Mouse (Mus musculus) bone marrow macrophage, adult 2 months (primary cell): Measurements from ENCODE around the gene Tgfbr2.

Source experiments
- CTCF ChIP-seq: IDR thresholded peaks from 2 replicates; pipeline ENCODE4 v1.5.1; 2012; ENCODE audit warnings: low read depth, mild to moderate bottlenecking, low read length, moderate library complexity
- POLR2A ChIP-seq: IDR thresholded peaks from 2 replicates; pipeline ENCODE4 v1.6.1; 2012; ENCODE audit warnings: mild to moderate bottlenecking, low read depth, low read length, borderline replicate concordance

DNA sequence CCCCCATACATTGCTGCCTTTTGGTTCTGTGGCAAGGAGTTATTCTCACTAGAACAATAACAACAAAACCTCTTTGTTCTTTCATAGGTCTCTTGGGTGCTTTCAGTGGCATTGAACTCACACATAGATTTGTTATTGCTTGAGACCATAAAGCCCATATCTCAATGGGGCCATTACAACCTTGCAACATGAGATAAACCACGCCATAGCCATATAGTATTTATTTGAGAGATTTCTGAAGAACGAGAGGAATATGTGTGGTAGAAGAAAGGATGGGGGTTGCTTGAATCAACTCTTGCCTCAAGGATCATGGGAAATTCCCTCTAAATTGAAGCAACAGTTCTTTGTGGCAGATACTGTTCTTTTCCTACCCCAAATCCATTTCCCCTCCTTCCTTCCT, 31.7 kb upstream of the Tgfbr2 start:
- TF ChIP-seq CTCF (no peak), POLR2A (no peak)
